Mouse (Mus musculus) liver, embryonic 14.5 days (tissue): ENCODE measurements around the gene S100a4.

Experiments
- CTCF ChIP-seq: IDR thresholded peaks from 2 replicates; pipeline ENCODE4 v1.5.1; 2016; ENCODE audit warnings: antibody characterized with exemption, low read depth, control low read depth
- EP300 ChIP-seq: IDR thresholded peaks from 2 replicates; pipeline ENCODE4 v1.6.1; 2016; ENCODE audit warnings: antibody characterized with exemption, low read depth

- TF ChIP-seq CTCF (no peak), EP300 (no peak)
Observed at GRCm38 (mm10) chr3:90555954-90556353, 47.6 kb upstream of the S100a4 start.
